Mouse (Mus musculus): Measurements from ENCODE around the gene Olfr1016. TPM values are rescaled to one million over a fixed set of nuclear protein-coding genes. Genes with fewer than 3 reads are reported as not detected.

Olfr1016 gene
- polyA plus RNA-seq (2016; fragmentation: Nextera tagmentation; extraction: Ambion mirVana) = not detected in 2 replicates

GRCm38 (mm10) chr2:85802444-85802843, at the start of gene Olfr1016:
Gene Olfr1016 (minus strand): TSS chr2:85802544.
- 73% methylated on average over 2 of the region's 2 CpGs for WGBS (ENCODE audit: insufficient replicate concordance)
- Histone ChIP-seq H3K36me3 (no peaks in the 10 kb centered on the region), H3K4me2 (no peak within 1 kb of the TSS), H3K9me3 (replicated peaks) (no peaks in the 10 kb centered on the region), H3K27me3 (replicated peaks) (no peaks in the 10 kb centered on the region), H3K9ac (no peak within 1 kb of the TSS), H3K4me1 (no peaks in the 10 kb centered on the region), H3K27ac (no peak within 1 kb of the TSS), H3K4me3 (no peak within 1 kb of the TSS)
- ATAC-seq = no peak

GRCm38 (mm10) chr2:85846730-85847129, 44.4 kb upstream of the Olfr1016 start, which contains the start of gene Olfr1020:
Gene Olfr1020 (plus strand): TSS chr2:85847030.
- Histone ChIP-seq H3K4me3 (no peak within 1 kb of the TSS), H3K36me3 (no peaks in the 10 kb centered on the region), H3K27me3 (replicated peaks) (no peaks in the 10 kb centered on the region), H3K9ac (no peak within 1 kb of the TSS), H3K27ac (no peak within 1 kb of the TSS), H3K9me3 (replicated peaks) (no peaks in the 10 kb centered on the region), H3K4me2 (no peak within 1 kb of the TSS), H3K4me1 (no peaks in the 10 kb centered on the region)
- WGBS (ENCODE audit: insufficient replicate concordance) = 59% methylated on average over 1 of the region's 1 CpGs
- ATAC-seq = no peak

- H3K27ac ChIP-seq = no peak within 1 kb of the TSS
- no peak for ATAC-seq
- H3K4me3 ChIP-seq = no peak within 1 kb of the TSS
- H3K4me2 ChIP-seq = no peak within 1 kb of the TSS
- H3K36me3 ChIP-seq = no peaks in the 10 kb centered on the region
- H3K27me3 ChIP-seq (replicated peaks) = no peaks in the 10 kb centered on the region
- no peak within 1 kb of the TSS for H3K9ac ChIP-seq
- no peaks in the 10 kb centered on the region for H3K9me3 ChIP-seq (replicated peaks)
- H3K4me1 ChIP-seq = no peaks in the 10 kb centered on the region
Observed at GRCm38 (mm10) chr2:85845383-85845782, 43.0 kb upstream of the Olfr1016 start, which contains the start of gene Olfr1019. Gene Olfr1019 (minus strand): TSS chr2:85845483.

- Histone ChIP-seq H3K4me1 (no peaks in the 10 kb centered on the region), H3K27ac (no peak within 1 kb of the TSS), H3K9me3 (replicated peaks) (no peaks in the 10 kb centered on the region), H3K36me3 (no peaks in the 10 kb centered on the region), H3K4me3 (no peak within 1 kb of the TSS), H3K4me2 (no peak within 1 kb of the TSS), H3K27me3 (replicated peaks) (no peaks in the 10 kb centered on the region), H3K9ac (no peak within 1 kb of the TSS)
- no peak for ATAC-seq
Observed at GRCm38 (mm10) chr2:85818179-85818578, 15.8 kb upstream of the Olfr1016 start, which contains the start of gene Olfr1018. Gene Olfr1018 (plus strand): TSS chr2:85818479.

GRCm38 (mm10) chr2:85804501-85804900, 2.2 kb upstream of the Olfr1016 start:
- H3K4me1 ChIP-seq = no peaks in the 10 kb centered on the region
- ATAC-seq = no peak
- 67% methylated on average over 4 of the region's 4 CpGs for WGBS (ENCODE audit: insufficient replicate concordance)
- H3K4me2 ChIP-seq = no peak overlapping the region
- no peaks in the 10 kb centered on the region for H3K27me3 ChIP-seq (replicated peaks)
- no peak overlapping the region for H3K4me3 ChIP-seq
- H3K36me3 ChIP-seq = no peaks in the 10 kb centered on the region
- no peak overlapping the region for H3K27ac ChIP-seq
- no peak overlapping the region for H3K9ac ChIP-seq
- no peaks in the 10 kb centered on the region for H3K9me3 ChIP-seq (replicated peaks)

GRCm38 (mm10) chr2:85792331-85792730, 10.0 kb downstream of the Olfr1016 start:
- H3K4me1 ChIP-seq = no peaks in the 10 kb centered on the region
- ATAC-seq = no peak
- no peaks in the 10 kb centered on the region for H3K36me3 ChIP-seq
- no peaks in the 10 kb centered on the region for H3K27me3 ChIP-seq (replicated peaks)
- no peaks in the 10 kb centered on the region for H3K9me3 ChIP-seq (replicated peaks)
- no peak overlapping the region for H3K4me2 ChIP-seq
- H3K27ac ChIP-seq = no peak overlapping the region
- H3K9ac ChIP-seq = no peak overlapping the region
- H3K4me3 ChIP-seq = no peak overlapping the region
- 61% methylated on average over 2 of the region's 2 CpGs for WGBS (ENCODE audit: insufficient replicate concordance)

GRCm38 (mm10) chr2:85781717-85782116, 20.6 kb downstream of the Olfr1016 start, which contains the start of gene Olfr1015:
Gene Olfr1015 (plus strand): TSS chr2:85782017.
- Histone ChIP-seq H3K4me3 (no peak within 1 kb of the TSS), H3K9ac (no peak within 1 kb of the TSS), H3K4me2 (no peak within 1 kb of the TSS), H3K9me3 (replicated peaks) (no peaks in the 10 kb centered on the region), H3K4me1 (no peaks in the 10 kb centered on the region), H3K36me3 (no peaks in the 10 kb centered on the region), H3K27me3 (replicated peaks) (no peaks in the 10 kb centered on the region), H3K27ac (no peak within 1 kb of the TSS)
- no peak for ATAC-seq

GRCm38 (mm10) chr2:85772413-85772812, 29.9 kb downstream of the Olfr1016 start, which contains the start of gene Olfr1014:
Gene Olfr1014 (plus strand): TSS chr2:85772713.
- no peak for ATAC-seq
- H3K27me3 ChIP-seq (replicated peaks) = no peaks in the 10 kb centered on the region
- no peak within 1 kb of the TSS for H3K27ac ChIP-seq
- no peaks in the 10 kb centered on the region for H3K4me1 ChIP-seq
- no peak within 1 kb of the TSS for H3K4me2 ChIP-seq
- H3K4me3 ChIP-seq = no peak within 1 kb of the TSS
- H3K9ac ChIP-seq = no peak within 1 kb of the TSS
- no peaks in the 10 kb centered on the region for H3K9me3 ChIP-seq (replicated peaks)
- no peaks in the 10 kb centered on the region for H3K36me3 ChIP-seq

GRCm38 (mm10) chr2:85766798-85767197, 35.5 kb downstream of the Olfr1016 start, which contains the start of gene Olfr1013:
Gene Olfr1013 (plus strand): TSS chr2:85767098.
- no peak within 1 kb of the TSS for H3K9ac ChIP-seq
- no peak within 1 kb of the TSS for H3K4me2 ChIP-seq
- H3K4me3 ChIP-seq = no peak within 1 kb of the TSS
- no peaks in the 10 kb centered on the region for H3K4me1 ChIP-seq
- no peaks in the 10 kb centered on the region for H3K9me3 ChIP-seq (replicated peaks)
- no peak within 1 kb of the TSS for H3K27ac ChIP-seq
- ATAC-seq = no peak
- H3K27me3 ChIP-seq (replicated peaks) = no peaks in the 10 kb centered on the region
- H3K36me3 ChIP-seq = no peaks in the 10 kb centered on the region

GRCm38 (mm10) chr2:85762666-85763065, 39.7 kb downstream of the Olfr1016 start, which contains the start of gene Olfr1012:
Gene Olfr1012 (minus strand): TSS chr2:85762766.
- H3K9me3 ChIP-seq (replicated peaks) = no peaks in the 10 kb centered on the region
- ATAC-seq = no peak
- WGBS (ENCODE audit: insufficient replicate concordance) = 44% methylated on average over 1 of the region's 1 CpGs

GRCm38 (mm10) chr2:85753822-85754221, 48.5 kb downstream of the Olfr1016 start:
- 64% methylated on average over 4 of the region's 4 CpGs for WGBS (ENCODE audit: insufficient replicate concordance)
- Histone ChIP-seq H3K36me3 (no peaks in the 10 kb centered on the region), H3K9ac (no peak overlapping the region)

More at GRCm38 (mm10) chr2:85762666-85763065, 39.7 kb downstream of the Olfr1016 start, which contains the start of gene Olfr1012:
- Histone ChIP-seq H3K4me2 (no peak within 1 kb of the TSS), H3K27ac (no peak within 1 kb of the TSS), H3K4me3 (no peak within 1 kb of the TSS), H3K36me3 (no peaks in the 10 kb centered on the region), H3K27me3 (replicated peaks) (no peaks in the 10 kb centered on the region), H3K4me1 (no peaks in the 10 kb centered on the region), H3K9ac (no peak within 1 kb of the TSS)

More at GRCm38 (mm10) chr2:85753822-85754221, 48.5 kb downstream of the Olfr1016 start:
- Histone ChIP-seq H3K4me2 (no peak overlapping the region), H3K27ac (no peak overlapping the region), H3K9me3 (replicated peaks) (no peaks in the 10 kb centered on the region), H3K27me3 (replicated peaks) (no peaks in the 10 kb centered on the region), H3K4me3 (no peak overlapping the region), H3K4me1 (no peaks in the 10 kb centered on the region)
- no peak for ATAC-seq
